Comparison of ENCODE assay signal across 8 mouse cellular contexts in genomic region chr12:85705002-85705830, GRCm38 (mm10). TPM values are rescaled to one million over a fixed set of nuclear protein-coding genes. Genes with fewer than 3 reads are reported as not detected.
DNase-seq lines count a peak whose midpoint lies in the region; ATAC-seq and TF ChIP-seq lines count a peak whose summit lies in the region.

No protein-coding gene starts in this region.

- peak in 1 of 2 experiments; percentile 29; a peak in 2 of 4 replicates for TF ChIP-seq CTCF in CH12.LX (conservative IDR thresholded peaks at IDR 0.05 in 1 of 2, IDR thresholded peaks at IDR 0.05 in 1 of 2; ENCODE audit: low read depth in 2 of 2, low read length in 2 of 2)
- no peak for TF ChIP-seq CTCF in lung, adult 2 months (IDR thresholded peaks at IDR 0.05; ENCODE audit: insufficient read depth, low read length)

- dilution Hi-C loops in CH12.LX (cut with MboI; ENCODE audit: extremely low pct_ligation_motif_present, extremely low pct_unique_long_range_greater_than_20kb, low sequenced_read_pairs), result no loop called here

- peak overlapping the region; percentile 16 to 54 (median 41) for H3K4me3 ChIP-seq in CH12.LX (replicated peaks in 1 of 3; ENCODE audit: low read depth in 2 of 3, low read length in 2 of 3, poor library complexity in 1 of 3)
- H3K4me3 ChIP-seq in brown adipose tissue, adult 24 weeks (ENCODE audit: insufficient read depth, low read depth, low read length), result peak overlapping the region; percentile 60
- H3K4me3 ChIP-seq in forebrain, embryonic 16.5 days (replicated peaks; ENCODE audit: low read length), result peak overlapping the region; percentile 27
- H3K4me3 ChIP-seq in lung, adult 2 months (replicated peaks; ENCODE audit: extremely low read depth, low read depth, low read length), result peak overlapping the region; percentile 61
- peak overlapping the region; percentile 21; the same call in 1 of the 2 replicates for H3K4me3 ChIP-seq in neural tube, embryonic 14.5 days (ENCODE audit: low read depth, low read length)

- no peaks in the 10 kb centered on the region for H3K27me3 ChIP-seq in CH12.LX (replicated peaks)
- no peaks in the 10 kb centered on the region; the same call in 1 of the 2 replicates for H3K27me3 ChIP-seq in forebrain, embryonic 16.5 days (replicated peaks; ENCODE audit: control insufficient read depth, insufficient read depth, low read length)
- no peaks in the 10 kb centered on the region for H3K27me3 ChIP-seq in neural tube, embryonic 14.5 days (ENCODE audit: control insufficient read depth, insufficient read depth, low read length)

- H3K27ac ChIP-seq in CH12.LX (ENCODE audit: insufficient read depth, low read depth), result peak overlapping the region; percentile 99
- peak overlapping the region; percentile 46 for H3K27ac ChIP-seq in brown adipose tissue, adult 24 weeks (replicated peaks; ENCODE audit: low read depth, low read length)
- H3K27ac ChIP-seq in forebrain, embryonic 16.5 days (ENCODE audit: low read length), result no peak overlapping the region
- no peak overlapping the region for H3K27ac ChIP-seq in neural tube, embryonic 14.5 days (ENCODE audit: low read depth, low read length)

- peak overlapping the region; percentile 84 for H3K9ac ChIP-seq in CH12.LX (ENCODE audit: insufficient read depth, low read depth)
- H3K9ac ChIP-seq in forebrain, embryonic 16.5 days (replicated peaks; ENCODE audit: low read depth, low read length), result peak overlapping the region; percentile 37
- H3K9ac ChIP-seq in neural tube, embryonic 14.5 days (replicated peaks; ENCODE audit: low read depth, low read length), result peak overlapping the region; percentile 28; the same call in 1 of the 2 replicates

- peak overlapping the region; percentile 55 for H3K4me2 ChIP-seq in CH12.LX (ENCODE audit: insufficient read depth, low read depth, poor library complexity, severe bottlenecking)
- H3K4me2 ChIP-seq in forebrain, embryonic 16.5 days (ENCODE audit: low read length), result peak overlapping the region; percentile 51
- peak overlapping the region; percentile 38 for H3K4me2 ChIP-seq in neural tube, embryonic 14.5 days (ENCODE audit: low read depth, low read length)

- TF ChIP-seq POLR2A in CH12.LX (IDR thresholded peaks at IDR 0.05; ENCODE audit: low read depth, low read length), result peak; percentile 76
- TF ChIP-seq POLR2A in lung, adult 2 months (IDR thresholded peaks at IDR 0.05; ENCODE audit: borderline replicate concordance, extremely low read depth, low read depth, low read length), result peak; percentile 99

- H3K4me1 ChIP-seq in CH12.LX (ENCODE audit: control insufficient read depth in 1 of 2, insufficient read depth in 2 of 2), result peaks cover 54 to 97% of the 10 kb centered on the region in 2 experiments
- H3K4me1 ChIP-seq in brown adipose tissue, adult 24 weeks (ENCODE audit: control insufficient read depth, insufficient read depth, insufficient read length, low read length), result no peaks in the 10 kb centered on the region
- H3K4me1 ChIP-seq in forebrain, embryonic 16.5 days (replicated peaks; ENCODE audit: control insufficient read depth, insufficient read depth, low read length), result peaks cover 12% of the 10 kb centered on the region
- H3K4me1 ChIP-seq in lung, adult 2 months (ENCODE audit: control insufficient read depth, insufficient read depth, low read length), result peaks cover 7% of the 10 kb centered on the region
- H3K4me1 ChIP-seq in neural tube, embryonic 14.5 days (ENCODE audit: control insufficient read depth, insufficient read depth, low read length), result no peaks in the 10 kb centered on the region

- in situ Hi-C loops in CH12.LX (cut with MboI; ENCODE audit: low pct_ligation_motif_present, low pct_unique_long_range_greater_than_20kb, low sequenced_read_pairs), result no loop called here

- H3K9me3 ChIP-seq in CH12.LX (replicated peaks; ENCODE audit: low read length), result no peaks in the 10 kb centered on the region
- H3K9me3 ChIP-seq in forebrain, embryonic 16.5 days (ENCODE audit: control insufficient read depth, low read length), result no peaks in the 10 kb centered on the region
- H3K9me3 ChIP-seq in neural tube, embryonic 14.5 days (ENCODE audit: control insufficient read depth, low read length), result no peaks in the 10 kb centered on the region

- H3K79me2 ChIP-seq in CH12.LX (replicated peaks; ENCODE audit: control insufficient read depth, extremely low read depth, insufficient read depth, poor library complexity, severe bottlenecking), result peaks cover 1% of the 10 kb centered on the region; the same call in 1 of the 2 replicates

- H3K36me3 ChIP-seq in CH12.LX (replicated peaks in 1 of 2; ENCODE audit: control insufficient read depth in 1 of 2, insufficient read depth in 1 of 2, low read length in 1 of 2), result peaks cover 27 to 59% of the 10 kb centered on the region in 2 experiments
- no peaks in the 10 kb centered on the region for H3K36me3 ChIP-seq in forebrain, embryonic 16.5 days (ENCODE audit: control insufficient read depth, insufficient read depth)
- H3K36me3 ChIP-seq in neural tube, embryonic 14.5 days (ENCODE audit: control insufficient read depth, insufficient read depth, low read length), result no peaks in the 10 kb centered on the region

- TF ChIP-seq EP300 in CH12.LX (IDR thresholded peaks at IDR 0.05; ENCODE audit: low read length), result peak; percentile 6; the same call in 1 of the 2 replicates

- 15% methylated on average over 20 of the region's 20 CpGs for WGBS in forebrain, embryonic 16.5 days
- WGBS in lung, adult 2 months, result 4% methylated on average over 20 of the region's 20 CpGs
- 11% methylated on average over 20 of the region's 20 CpGs for WGBS in neural tube, embryonic 14.5 days

- ATAC-seq in forebrain, embryonic 16.5 days, result no peak; the same call in 1 of the 2 replicates
- ATAC-seq in neural tube, embryonic 14.5 days (ENCODE audit: low read depth), result peak; percentile 28

- DNase-seq in CH12.LX (ENCODE audit: extremely low read depth), result peak; percentile 87
- DNase-seq in heart, postnatal 4 days, result peak; percentile 85
- DNase-seq in layer of hippocampus, adult 8-10 months (ENCODE audit: low spot score in 2 of 2), result peak; percentile 22 to 23
- peak; percentile 85 for DNase-seq in lung, adult 2 months
- peak; percentile 75 to 77 for DNase-seq in thymus, adult 18-20 months

- no peak; the same call in 1 of the 2 replicates for TF ChIP-seq RAD21 in CH12.LX (IDR thresholded peaks at IDR 0.05; ENCODE audit: low read depth, low read length)

TF ChIP-seq in CH12.LX, 34 proteins besides CTCF, POLR2A, EP300 and RAD21:
- peak; percentile 75 for TF ChIP-seq NELFE (IDR thresholded peaks at IDR 0.05; ENCODE audit: low read depth, low read length)
- TF ChIP-seq ETS1 (conservative IDR thresholded peaks at IDR 0.05; ENCODE audit: low read depth, low read length), result peak; percentile 72
- peak; percentile 48 for TF ChIP-seq BHLHE40 (IDR thresholded peaks at IDR 0.05; ENCODE audit: low read depth, low read length)
- peak; percentile 53; the same call in 1 of the 2 replicates for TF ChIP-seq MEF2A (IDR thresholded peaks at IDR 0.05; ENCODE audit: borderline replicate concordance, low read depth, low read length)
- TF ChIP-seq POLR2AphosphoS2 (IDR thresholded peaks at IDR 0.05; ENCODE audit: low read depth, low read length), result no peak
- TF ChIP-seq SMC3 (IDR thresholded peaks at IDR 0.05; ENCODE audit: low read depth, low read length), result peak; percentile 11; the same call in 1 of the 2 replicates
- peak; percentile 86 for TF ChIP-seq ELF1 (IDR thresholded peaks at IDR 0.05; ENCODE audit: low read depth, low read length)
- TF ChIP-seq JUND (conservative IDR thresholded peaks at IDR 0.05; ENCODE audit: low read depth, low read length), result no peak
- TF ChIP-seq MAFK (IDR thresholded peaks at IDR 0.05; ENCODE audit: insufficient replicate concordance, low read length), result no peak
- 0 out of 2 replicates have a peak, but pooled peaks have one; percentile 5 for TF ChIP-seq KAT2A (IDR thresholded peaks at IDR 0.05; ENCODE audit: insufficient replicate concordance, low read length)
- 0 out of 2 replicates have a peak, but pooled peaks have one; percentile 28 for TF ChIP-seq MAZ (IDR thresholded peaks at IDR 0.05; ENCODE audit: low read depth, low read length)
- TF ChIP-seq MXI1 (IDR thresholded peaks at IDR 0.05; ENCODE audit: low read depth, low read length), result peak; percentile 85; the same call in 1 of the 2 replicates
- TF ChIP-seq IRF4 (IDR thresholded peaks at IDR 0.05; ENCODE audit: low read depth, low read length), result peak; percentile 57
- TF ChIP-seq HCFC1 (IDR thresholded peaks at IDR 0.05; ENCODE audit: low read depth, low read length), result peak; percentile 42
- TF ChIP-seq TCF12 (IDR thresholded peaks at IDR 0.05; ENCODE audit: low read depth, low read length), result peak; percentile 72
- no peak for TF ChIP-seq ZC3H11A (IDR thresholded peaks at IDR 0.05; ENCODE audit: low read depth, low read length)

RNA-seq across cellular contexts. Expression of gene Batf, which starts 18.7 kb away (rescaled TPM):
- 137 and 141 TPM in 2 replicates for total RNA-seq in CH12.LX (2012; rRNA removed)
- 128 and 142 TPM in 2 replicates for total RNA-seq in CH12.LX (2014; rRNA removed)
- polyA plus RNA-seq in CH12.LX (2012; ENCODE audit: insufficient read length, low read depth), result 89.2 and 104 TPM in 2 replicates
- 1.1 and 1.2 TPM in 2 replicates for polyA plus RNA-seq in brown adipose tissue, adult 24 weeks (2012; ENCODE audit: insufficient read depth, insufficient read length, missing spikeins)
- 0.75 and 1.2 TPM in 2 replicates for polyA plus RNA-seq in forebrain, embryonic 16.5 days (2015; fragmentation: Nextera tagmentation; extraction: Ambion mirVana)
- total RNA-seq in heart, postnatal 4 days (2021), result 1 to 10 TPM in 1 of 2 experiments, under 1 TPM in 1; 0.74 to 1.5 TPM
- 1 to 10 TPM in 1 of 4 experiments, under 1 TPM in 1, not detected in 2; 0.94 to 1.2 TPM for total RNA-seq in layer of hippocampus, adult 8-10 months (2022)
- polyA plus RNA-seq in lung, adult 2 months (2012; rRNA removed), result 8.7 and 10.5 TPM in 2 replicates
- polyA plus RNA-seq in neural tube, embryonic 14.5 days (2014; fragmentation: Nextera tagmentation; extraction: Ambion mirVana), result 0.36 and 0.39 TPM in 2 replicates

RNA-seq across cellular contexts. Expression of gene Flvcr2, which starts 41.1 kb away (rescaled TPM):
- total RNA-seq in CH12.LX (2012; rRNA removed) (0.04 TPM in 1 of 2 replicates, not detected in the other), CH12.LX (2014; rRNA removed) (not detected in 2 replicates)
- 0.14 and 0.17 TPM in 2 replicates for polyA plus RNA-seq in CH12.LX (2012; ENCODE audit: insufficient read length, low read depth)
- not detected in 2 replicates for polyA plus RNA-seq in brown adipose tissue, adult 24 weeks (2012; ENCODE audit: insufficient read depth, insufficient read length, missing spikeins)
- 4.2 and 4.9 TPM in 2 replicates for polyA plus RNA-seq in forebrain, embryonic 16.5 days (2015; fragmentation: Nextera tagmentation; extraction: Ambion mirVana)
- 1 to 10 TPM; 4.9 to 6.0 TPM for total RNA-seq in heart, postnatal 4 days (2021)
- 1 to 10 TPM; 1.5 to 2.7 (median 2.2) TPM for total RNA-seq in layer of hippocampus, adult 8-10 months (2022)
- polyA plus RNA-seq in lung, adult 2 months (2012; rRNA removed), result 11.6 and 12.7 TPM in 2 replicates
- polyA plus RNA-seq in neural tube, embryonic 14.5 days (2014; fragmentation: Nextera tagmentation; extraction: Ambion mirVana), result 3.3 and 5.8 TPM in 2 replicates

Comparison
In these comparisons a context has a peak if more than half of its experiments do, and no peak if none do; other contexts are left out.
1. DNase-seq: peak in every context shown above with its lines; median percentile 87 in CH12.LX; 85 in heart, postnatal 4 days; 85 in lung, adult 2 months; 76 in thymus, adult 18-20 months; 22 in layer of hippocampus, adult 8-10 months.
2. H3K27ac ChIP-seq: peak in CH12.LX (single experiment) and brown adipose tissue, adult 24 weeks (single experiment); none in forebrain, embryonic 16.5 days (single experiment) and neural tube, embryonic 14.5 days (single experiment).
3. H3K9ac ChIP-seq: peak in every context shown above with its lines; median percentile 84 in CH12.LX; 37 in forebrain, embryonic 16.5 days; 28 in neural tube, embryonic 14.5 days.
4. Peak in every context shown above with its lines, with median percentiles within 50 percentile points of each other: H3K4me2 ChIP-seq and H3K4me3 ChIP-seq.